Mouse (Mus musculus) adrenal gland, adult 2 months (tissue): ENCODE results near the gene Snrnp25. TPM values are rescaled to one million over a fixed set of nuclear protein-coding genes. Genes with fewer than 3 reads are reported as not detected.

Source experiments
- DNase-seq: peaks from one replicate; pipeline ENCODE4 v3.0.0; 2021
- long read RNA-seq: library from polyadenylated mRNA; stranded (forward); transcript quantifications from one replicate; pipeline ENCODE4 v2.0.0, GENCODE M21; 2021
- polyA plus RNA-seq: library from polyadenylated mRNA; depleted of rRNA; stranded (reverse); fragments of >200 nt; gene quantifications from 2 replicates; pipeline ENCODE4 v1.2.3, GENCODE M21; 2012; rRNA removed
- total RNA-seq, 2 experiments: library from RNA; stranded (reverse); gene quantifications; 2 replicates each; pipeline ENCODE4 v1.2.3; 2021

The Snrnp25 gene
- total RNA-seq = 10 to 100 TPM in 1 of 2 experiments, 1 to 10 TPM in 1; 9.8 to 15.5 TPM
- 7.2 and 7.8 TPM in 2 replicates for polyA plus RNA-seq
- long read RNA-seq, transcript Snrnp25-201 (5 exons, 821 nt) = major isoform, 13 of 15 reads
- long read RNA-seq, partial matches to known transcripts = 1 of 15 reads
- long read RNA-seq, other reads (novel, unspliced or antisense) = 1 of 15 reads

DNA sequence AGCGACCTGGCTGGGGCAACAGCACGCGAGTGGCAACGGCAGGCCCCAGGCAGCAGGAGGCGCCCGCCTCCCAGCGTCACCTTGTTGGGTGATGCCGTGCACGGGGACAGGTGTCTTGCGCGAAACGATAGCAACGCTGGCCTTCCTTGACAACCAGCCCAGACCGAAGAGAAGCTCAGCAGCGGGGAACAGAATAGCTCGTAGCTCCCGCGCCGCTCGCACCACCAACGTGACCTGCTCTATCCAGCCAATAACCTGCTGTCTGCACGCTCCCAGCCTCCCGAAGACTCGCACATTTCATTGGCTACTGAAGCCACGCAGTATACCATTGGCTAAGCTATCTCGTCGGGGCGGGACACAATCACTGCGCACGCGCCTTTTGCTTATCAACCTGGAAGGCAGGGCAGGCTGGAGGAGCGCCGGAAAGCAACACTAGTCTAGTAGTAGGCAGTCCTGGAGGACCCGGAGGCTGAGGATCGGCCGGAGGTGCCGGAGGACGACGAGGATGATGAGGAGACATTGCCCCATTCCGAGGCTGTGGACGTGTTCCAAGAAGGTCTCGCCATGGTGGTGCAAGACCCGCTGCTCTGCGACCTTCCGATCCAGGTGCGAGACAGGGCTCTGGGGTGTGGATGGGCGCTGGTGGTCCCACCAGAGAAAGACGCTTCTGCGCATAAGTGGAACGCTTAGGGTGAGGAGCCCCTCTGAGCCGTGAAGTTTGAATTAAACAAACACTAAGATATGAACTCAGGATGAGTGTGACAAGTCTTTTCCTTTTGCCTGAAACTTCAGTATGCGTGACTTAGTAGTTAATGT lies at the start of gene Snrnp25:
Gene Snrnp25, plus strand, starts transcription at position 358 of the 816 bp plus-strand sequence.
- peak; percentile 97 for DNase-seq

DNA sequence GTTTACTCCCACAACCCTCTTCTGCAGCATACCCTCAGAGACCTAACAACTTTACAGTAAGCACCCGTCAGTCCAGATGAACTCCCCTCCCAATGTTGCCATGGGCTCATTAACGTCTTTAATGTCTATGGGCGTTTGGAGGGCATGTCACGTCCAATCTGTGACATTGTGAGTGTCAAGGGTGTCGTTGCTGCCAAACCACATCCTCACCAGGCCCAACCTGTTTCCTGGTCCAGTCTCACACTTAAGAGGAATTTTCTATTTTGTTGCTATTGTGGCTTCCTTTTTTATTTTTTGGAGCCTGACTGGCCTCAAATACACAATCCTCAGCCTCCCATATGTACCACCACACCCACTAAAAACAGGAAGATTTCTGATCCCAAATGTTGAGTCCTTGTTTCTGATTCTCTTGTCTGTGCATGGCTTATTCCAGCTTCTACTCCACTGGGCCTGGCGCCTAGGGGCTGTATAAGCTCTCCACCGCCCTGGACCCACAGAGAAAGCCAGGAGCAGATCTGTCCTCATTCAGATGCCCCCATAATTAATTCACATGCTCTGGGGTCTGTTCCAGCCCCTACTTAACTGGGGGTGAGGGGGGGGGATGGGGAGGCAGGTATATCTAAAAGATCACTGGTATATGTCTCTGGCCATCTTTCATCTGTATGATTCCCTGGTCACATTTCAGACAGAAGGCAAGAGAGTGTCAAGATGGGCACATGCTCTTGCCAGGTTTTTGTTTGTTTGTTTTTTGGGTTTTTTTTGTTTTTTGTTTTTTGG lies 48.2 kb upstream of the Snrnp25 start:
- no peak for DNase-seq

DNA sequence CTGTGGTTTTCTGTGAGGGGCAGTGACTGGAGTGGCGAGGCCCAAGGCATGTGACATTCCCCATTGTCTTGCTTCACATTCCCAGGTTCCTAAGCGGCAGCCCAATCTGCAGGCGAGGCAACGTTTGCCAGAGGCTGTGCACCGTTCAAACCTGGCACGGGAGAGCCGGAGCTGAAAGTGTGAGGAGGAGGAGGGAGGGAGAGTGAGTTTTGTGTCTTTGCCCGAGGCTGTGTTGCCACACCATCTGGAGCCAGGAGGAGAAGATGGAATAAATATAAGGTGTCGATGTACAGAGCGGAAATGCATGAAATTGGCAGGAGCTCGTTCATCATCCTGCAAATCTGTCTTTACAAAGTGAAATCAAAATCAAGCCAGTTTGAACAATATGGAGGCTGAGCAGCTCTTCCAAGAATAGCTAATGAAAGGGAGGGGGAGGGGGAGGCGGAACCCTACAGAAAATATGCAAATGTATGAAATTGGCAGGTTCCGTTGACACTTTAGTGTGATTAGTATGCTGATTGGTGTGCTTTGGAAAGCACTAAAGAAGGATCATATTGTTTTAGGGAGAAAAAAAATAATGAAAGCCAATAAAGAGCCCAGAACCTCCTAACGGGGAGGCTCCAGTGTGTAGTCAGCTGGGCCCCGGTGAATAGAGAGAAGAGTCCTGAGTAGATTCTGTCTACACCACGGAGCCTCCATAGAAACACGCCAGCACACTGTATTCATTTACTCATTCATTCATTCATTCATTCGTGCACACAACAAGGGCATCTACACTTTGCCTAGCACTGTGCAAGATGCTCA lies 47.2 kb upstream of the Snrnp25 start:
- DNase-seq = no peak

DNA sequence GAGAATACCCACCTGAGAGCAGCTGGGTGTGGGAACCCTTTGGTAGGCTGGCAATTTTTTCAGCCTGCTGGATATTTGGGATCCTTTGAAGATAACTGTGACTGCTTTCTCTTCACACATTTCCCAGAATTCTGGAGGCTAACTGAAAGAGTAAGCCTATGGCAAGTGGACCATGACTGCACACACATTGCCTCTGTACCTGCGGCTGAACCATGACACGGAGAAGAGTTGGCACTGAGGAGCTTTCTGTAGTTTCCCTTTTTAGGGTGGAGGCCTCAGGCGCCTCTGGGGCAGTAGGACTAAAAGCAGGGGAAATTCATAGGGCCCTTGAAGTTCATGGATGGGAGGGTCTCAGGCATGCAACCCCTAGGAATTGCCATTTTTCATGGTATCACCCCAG lies 46.0 kb upstream of the Snrnp25 start:
- no peak for DNase-seq

DNA sequence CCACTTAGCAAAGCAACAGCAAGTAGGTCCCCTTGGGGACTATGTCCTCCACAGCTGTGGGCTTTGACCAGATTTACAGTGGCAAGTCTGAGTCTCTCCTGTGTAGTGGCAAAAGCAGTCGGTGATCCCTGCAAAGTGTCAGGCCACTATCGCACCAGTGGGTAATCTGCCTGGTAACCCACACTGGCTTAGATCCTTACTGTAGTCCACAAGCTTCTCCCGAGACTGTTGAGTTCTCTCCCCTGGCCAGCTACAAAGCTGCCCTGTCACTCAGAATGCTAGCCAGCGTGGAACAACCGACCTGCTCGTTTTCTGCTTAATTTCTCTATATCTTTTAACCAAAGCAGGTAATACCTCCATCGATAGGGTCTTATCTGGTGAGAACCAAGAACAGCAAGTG lies 44.9 kb upstream of the Snrnp25 start:
- DNase-seq = no peak

DNA sequence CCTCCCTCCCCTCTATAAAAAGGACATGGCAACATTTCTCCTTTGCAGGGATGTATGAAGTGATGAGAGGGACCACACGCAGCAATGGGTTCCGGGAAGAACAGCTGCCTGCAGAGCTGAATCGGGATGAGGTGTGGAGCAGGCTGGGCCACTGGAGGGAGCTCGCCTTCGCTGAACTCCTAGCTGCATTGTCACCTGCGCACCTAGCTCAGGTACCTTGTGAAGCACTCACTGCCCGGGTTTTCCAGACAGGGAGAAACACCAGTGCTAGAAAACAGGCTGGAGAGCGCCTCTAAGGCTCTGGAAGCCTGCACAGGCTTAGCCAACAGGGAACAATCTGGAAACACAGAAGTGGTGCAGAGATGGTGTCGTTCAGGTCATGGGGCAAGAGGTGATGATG lies 43.7 kb upstream of the Snrnp25 start:
- no peak for DNase-seq

DNA sequence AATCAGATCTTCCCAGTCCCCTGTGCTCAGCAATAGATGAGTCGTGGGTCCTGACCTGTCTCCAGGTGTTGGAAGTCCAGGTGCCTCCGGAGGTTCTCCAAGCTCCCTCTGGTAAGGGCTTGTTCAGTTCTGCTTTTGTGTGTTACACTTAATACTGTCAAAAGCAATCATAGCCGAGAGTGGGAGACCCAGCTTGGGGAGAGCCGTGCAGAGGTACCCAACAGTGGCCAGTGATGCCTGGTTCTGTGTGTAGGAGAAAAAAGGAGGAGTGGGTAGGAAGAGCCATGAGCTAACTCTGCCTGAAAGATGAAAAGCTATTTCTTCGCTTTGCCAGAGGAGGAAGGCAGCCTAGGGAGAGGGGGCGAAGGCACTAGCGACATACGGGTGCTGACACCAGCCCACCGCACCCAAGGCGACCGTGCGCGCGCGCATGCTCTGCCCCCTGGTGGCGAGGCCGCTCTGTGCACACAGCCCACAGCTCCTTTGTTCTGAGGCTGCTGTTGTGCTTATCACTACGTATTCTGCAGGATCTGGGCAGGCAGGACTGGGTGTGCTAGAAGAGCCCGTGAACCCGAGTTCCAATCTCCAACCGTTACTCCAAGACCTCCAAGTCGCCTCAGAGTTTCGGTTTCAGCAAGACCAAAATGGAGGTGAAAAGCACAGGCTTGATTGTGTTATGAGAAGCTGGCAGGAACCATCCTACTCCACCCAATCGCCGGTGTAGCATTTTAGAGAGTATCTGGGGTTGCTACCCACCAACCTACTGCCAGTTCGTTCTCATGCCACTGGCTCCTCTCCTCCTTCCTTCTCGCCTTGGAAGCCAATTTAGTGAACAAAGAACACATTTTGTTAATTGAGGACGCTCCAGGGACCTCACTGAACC lies 43.1 kb upstream of the Snrnp25 start:
- peak; percentile 74 for DNase-seq

DNA sequence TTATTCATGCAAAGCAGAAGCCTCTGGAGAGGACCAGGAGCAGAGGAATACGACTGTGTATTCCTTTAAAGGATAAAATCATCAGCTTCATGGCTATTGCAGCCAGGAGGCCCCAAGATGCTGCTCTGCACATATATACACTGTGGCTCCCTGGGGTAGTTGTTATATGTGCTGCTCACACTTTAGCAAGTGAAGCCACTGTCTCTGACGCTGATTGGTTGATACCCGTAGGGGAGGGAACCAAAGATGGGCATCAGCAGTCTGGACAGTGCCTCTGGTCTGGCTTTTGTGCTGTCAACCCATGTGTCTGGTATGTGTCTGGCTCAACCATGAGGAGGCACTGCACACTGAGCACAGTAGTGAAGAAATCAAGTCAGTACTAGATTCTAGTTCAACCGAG lies 38.5 kb upstream of the Snrnp25 start:
- DNase-seq = no peak

DNA sequence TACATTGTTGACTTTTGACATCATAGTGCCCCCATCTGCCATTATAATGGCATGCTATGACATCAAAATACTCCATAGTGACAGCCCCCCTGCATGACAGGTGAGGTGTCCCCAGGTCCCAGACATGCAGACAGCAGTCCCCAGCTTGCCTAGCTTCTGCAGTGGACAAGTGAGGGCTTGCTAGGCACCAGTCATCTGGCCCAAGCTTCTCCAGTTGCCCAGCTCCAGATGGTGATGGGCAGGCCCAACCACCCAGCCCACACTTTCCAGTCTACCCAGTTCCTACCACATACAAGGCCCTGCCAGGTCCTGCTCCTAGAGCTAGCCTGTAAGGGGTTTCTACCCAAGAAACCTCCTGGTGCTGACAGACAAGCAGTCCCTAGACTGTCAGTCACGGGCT lies 26.7 kb upstream of the Snrnp25 start:
- no peak for DNase-seq

DNA sequence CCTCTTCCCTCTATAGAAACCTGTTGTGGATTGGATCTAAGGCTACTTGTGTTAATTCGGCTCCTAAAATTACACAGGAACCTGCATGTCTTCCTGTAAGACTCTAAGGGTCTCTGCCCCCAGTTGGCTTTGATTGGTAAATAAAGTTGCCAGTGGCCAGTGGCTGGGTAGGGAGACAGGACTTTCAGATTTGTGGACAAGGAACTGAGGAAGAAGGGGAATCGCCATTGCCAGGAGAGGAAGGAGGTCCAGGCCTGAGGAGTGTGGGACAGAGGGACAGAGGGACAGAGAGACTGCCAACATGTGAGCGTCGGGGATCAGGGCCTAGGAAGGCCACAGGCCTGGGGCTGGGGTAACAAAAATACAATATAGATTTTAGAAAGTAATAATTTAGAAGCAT lies 24.0 kb upstream of the Snrnp25 start:
- no peak for DNase-seq

DNA sequence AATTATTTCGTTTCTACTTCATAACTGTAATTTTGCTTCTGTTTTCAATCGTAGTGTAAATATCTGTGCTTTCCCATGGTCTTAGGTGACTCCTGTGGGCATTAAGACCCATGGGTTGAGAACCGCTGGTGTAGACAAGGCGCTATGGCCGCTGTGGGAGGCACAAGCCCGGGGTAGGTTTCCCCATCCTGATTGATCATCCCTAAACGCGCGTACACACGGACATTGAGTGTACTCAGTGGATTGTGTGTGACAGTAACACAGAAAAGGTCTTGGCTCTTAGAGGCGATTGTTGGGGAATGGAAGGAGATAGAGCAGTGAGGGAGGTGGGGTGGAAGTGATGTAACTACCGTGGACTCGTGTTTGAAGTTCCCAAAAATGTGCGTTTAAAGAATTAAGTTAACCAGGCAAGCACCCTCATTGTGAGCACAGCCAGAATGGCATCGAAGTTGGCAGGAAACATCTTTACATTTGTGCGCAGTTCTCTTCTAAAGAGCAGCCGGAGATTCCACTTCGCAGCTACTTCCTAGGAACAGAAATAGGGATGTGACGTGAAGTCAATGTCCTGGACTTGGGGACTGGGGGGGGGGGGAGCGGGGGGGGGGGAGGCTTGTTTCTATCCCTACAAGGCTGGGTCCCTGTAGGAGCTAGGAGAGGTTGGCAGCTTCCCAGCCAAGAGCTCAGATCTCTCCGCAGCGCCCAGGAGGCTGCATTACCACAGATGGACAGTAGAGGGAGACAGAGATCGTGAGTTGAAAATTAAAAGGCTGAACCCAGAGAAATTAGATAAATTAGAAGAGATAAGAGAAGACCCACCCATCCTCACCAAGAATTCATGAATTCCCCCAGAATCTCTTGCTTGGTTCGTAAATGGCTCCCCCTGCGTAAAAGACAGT lies 23.0 kb upstream of the Snrnp25 start:
- peak; percentile 79 for DNase-seq

DNA sequence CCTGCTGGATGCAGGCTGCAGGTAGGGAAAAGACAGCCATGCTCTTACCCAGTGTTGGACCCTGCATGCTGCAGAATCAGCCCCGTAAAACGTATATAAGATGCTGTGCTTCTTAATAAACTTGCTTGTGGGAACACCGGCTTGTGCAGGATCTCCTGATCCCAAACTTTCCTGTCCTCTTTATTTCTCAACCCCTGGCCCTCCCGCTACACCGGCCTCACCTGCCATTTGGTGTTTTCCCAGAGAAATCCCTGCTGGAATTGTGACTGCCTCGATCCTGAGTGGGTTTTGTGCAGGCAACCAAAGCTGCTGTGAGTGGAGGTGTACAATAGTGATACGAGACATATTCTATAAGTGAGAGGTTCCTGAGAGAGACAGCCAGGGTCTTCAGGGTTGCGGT lies 20.7 kb upstream of the Snrnp25 start:
- no peak for DNase-seq

DNA sequence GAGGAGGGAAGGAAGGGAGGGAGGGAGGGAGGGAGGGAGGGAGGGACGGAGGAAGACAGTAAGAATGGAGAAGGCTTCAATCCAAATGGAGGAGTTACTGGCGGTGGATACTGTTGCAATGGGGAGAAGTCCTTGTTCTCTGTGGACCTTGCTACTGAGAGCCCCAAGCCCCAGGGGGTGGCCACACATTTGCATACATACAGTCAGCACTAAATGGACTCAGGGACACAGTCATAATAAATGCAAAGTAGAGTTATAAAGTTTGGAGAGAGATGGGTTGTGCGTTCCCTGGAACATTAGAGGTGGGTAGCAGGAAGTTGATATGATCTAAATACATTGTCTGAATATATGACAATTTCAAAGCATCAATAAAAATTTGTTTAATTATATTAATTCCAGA lies 19.2 kb upstream of the Snrnp25 start:
- DNase-seq = no peak

DNA sequence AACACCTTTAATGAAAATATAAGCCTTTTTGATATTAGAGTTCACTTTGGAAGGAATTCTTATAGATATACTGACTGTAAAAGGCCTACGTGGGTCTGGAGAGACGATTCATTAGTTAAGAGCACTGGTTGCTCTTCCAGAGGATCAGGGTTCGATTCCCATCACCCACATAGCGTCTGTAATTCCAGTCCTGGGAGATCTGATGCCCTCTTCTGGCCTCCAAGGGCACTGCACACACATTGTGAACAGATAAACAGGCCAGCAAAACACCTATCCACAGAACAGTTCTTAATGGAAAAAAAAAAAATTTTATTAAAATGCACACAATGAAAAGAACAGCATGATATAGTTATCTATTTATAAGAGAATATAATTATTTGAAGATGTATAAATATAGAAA lies 18.0 kb upstream of the Snrnp25 start:
- DNase-seq = no peak

DNA sequence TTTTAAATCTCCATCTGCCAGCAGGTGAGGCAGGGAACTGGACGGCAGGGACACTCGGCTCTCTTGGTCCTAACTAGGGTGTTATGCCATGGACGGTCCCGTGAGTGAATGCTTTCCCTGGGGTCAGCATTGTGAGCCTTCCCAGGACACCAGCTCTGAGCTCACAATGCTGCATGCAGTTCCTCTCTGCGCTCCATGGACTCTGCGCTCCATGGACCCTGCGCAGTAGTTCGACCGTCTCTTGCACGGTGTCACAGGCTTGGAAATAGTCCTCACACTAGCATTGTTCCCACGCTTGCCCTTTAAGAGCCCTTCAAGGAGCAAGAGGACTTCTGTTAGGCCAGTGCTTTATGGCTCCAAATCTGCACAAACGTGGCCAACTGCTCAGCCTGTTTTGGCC lies 16.3 kb upstream of the Snrnp25 start:
- no peak for DNase-seq

DNA sequence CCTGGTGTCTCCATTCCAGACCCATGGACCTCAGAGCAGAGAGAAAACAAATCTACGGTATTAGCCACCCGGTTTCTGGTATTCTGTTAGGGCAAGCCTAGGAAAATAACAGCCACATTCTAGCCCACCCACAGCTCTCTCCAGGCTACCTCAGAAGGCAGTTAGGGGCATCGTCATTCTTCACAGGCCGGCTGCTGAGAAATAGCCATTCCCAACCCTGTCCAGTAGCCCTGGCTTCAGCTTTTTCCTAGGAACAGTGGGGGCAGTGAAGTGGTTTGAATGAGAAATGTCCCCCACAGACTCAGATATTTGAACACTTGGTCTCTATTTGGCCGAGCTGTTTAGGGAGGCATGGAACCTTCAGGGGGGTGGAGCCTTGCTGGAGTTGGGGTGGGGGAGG lies 15.8 kb upstream of the Snrnp25 start:
- DNase-seq = no peak

DNA sequence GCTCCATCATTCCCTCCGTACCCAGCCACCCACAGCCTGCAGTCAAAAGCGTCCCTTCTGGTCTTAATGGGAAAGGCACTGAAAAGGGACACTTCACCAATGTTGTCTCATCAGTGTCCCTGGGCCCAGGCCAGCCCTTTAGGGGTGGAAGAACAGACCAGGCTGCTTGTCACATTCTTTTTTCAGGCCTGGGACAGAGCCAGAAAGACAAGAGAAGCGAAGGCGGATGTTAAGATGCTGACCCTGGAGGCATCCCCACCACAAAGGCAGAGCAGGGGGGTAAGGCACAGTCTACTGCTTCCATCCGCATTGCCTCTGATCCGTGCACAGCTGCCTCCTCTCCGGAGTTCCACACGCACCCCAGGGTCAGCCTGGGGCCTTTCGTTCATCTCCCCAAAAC lies 15.1 kb upstream of the Snrnp25 start:
- no peak for DNase-seq

DNA sequence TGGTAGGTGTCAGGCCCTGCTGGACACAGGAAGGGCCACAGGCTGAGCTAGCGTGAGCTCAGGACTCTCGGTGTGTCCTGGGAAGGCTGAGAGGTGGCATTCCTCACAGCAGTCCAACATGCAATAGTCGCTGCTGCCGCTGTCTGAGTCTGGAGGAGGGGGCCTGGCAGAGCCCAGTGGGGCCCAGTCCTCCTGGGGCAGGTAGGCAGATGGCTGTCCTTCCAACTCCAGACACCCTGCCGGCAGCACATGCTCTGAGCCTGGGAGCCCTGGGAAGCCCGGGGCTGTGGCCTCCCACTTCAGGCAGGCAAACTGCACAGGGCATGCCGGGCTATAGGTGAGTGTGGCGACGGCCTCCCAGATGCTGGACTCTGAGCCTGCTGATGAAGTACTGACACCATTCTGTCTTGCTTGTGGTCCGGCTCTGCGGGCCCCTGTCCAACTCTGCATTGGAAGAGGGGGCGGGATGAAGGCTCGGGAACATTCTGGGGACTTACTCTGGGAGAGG lies 14.6 kb upstream of the Snrnp25 start:
- no peak for DNase-seq

DNA sequence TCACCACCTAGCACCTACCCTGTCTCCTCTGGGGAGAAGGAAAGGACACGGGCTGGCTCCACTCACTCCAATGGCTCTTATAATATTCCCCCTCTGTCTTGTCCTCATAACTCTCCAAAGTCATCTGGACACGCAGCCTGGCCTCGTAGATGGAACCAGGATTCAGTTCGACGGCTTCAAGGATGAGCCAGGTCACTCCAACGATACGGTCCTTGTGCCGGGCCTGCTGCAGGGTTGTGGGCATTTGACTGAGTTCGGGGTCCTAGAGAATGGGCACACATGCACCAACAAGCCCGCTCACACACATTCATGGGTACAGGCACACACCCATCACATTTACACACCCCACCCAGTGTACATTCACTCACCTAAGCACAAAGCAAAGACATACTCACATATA lies 12.1 kb upstream of the Snrnp25 start:
- DNase-seq = no peak

DNA sequence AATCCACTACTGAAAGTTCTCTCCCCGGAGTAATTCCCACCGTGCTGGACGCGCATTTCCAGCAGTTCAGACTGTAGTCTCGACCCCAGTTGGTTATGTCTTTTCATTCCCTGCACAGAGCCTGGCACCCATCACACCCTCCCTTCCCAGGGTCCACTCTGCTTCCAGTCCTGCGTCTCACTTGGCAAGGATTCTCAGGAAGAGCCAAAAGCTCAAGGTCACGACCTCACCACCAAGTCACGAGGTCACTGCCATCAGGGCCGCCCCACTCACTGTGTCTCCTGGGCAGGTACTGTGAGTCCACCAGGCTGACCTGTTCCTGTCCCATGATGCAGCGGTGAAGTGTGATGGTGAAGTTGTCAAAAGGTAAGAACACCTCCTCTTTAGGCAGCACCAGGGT lies 11.1 kb upstream of the Snrnp25 start:
- DNase-seq = no peak
